Comparison of ENCODE assay signal across 13 mouse cellular contexts in the genomic region with DNA sequence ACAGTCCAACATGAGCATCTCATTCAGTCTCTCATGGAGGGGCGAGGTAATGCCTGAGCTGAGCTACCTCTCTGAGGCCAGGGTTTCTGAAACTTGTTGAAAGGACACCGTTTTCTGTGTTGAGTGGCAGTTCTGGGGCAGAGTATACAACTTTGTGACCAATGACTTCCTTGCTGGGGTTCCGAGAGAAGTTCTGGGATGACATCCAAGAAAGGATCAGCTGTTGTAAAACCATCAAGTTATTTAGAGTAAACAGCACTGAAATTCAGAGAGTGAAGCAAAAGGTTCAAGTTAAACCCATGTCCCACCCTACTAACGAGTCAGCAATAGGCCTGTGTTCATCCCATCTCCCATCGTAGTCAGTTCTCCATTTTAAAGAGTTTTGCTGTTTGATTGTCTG.
"Had no signal": no experiment of that assay in that cellular context is flagged by ENCODE, and none has a peak within 500 bp of the region (broad histone marks: within the 10 kb centered on the region; RNA-seq: fewer than 3 reads in every experiment).

No protein-coding gene starts in this region.

- ATAC-seq: intestine, embryonic 15.5 days had no signal

- H3K9ac ChIP-seq: intestine, embryonic 15.5 days; limb, embryonic 12.5 days; liver, embryonic 14.5 days; lung, embryonic 15.5 days; midbrain, embryonic 15.5 days; neural tube, embryonic 12.5 days had no signal

- H3K36me3 ChIP-seq: intestine, embryonic 15.5 days; limb, embryonic 12.5 days; lung, embryonic 15.5 days; midbrain, embryonic 15.5 days; neural tube, embryonic 12.5 days had no signal

- H3K27me3 ChIP-seq: intestine, embryonic 15.5 days; limb, embryonic 12.5 days; lung, embryonic 15.5 days; megakaryocyte, embryonic 14.5 days; midbrain, embryonic 15.5 days; neural tube, embryonic 12.5 days had no signal

- H3K27ac ChIP-seq: intestine, embryonic 15.5 days; layer of hippocampus, adult 2 months; limb, embryonic 12.5 days; liver, embryonic 14.5 days; lung, embryonic 15.5 days; macrophage; neural tube, embryonic 12.5 days; stomach, postnatal 0 days had no signal

- H3K4me2 ChIP-seq: intestine, embryonic 15.5 days; limb, embryonic 12.5 days; lung, embryonic 15.5 days; midbrain, embryonic 11.5 days; midbrain, embryonic 15.5 days; neural tube, embryonic 12.5 days had no signal

- H3K9me3 ChIP-seq: intestine, embryonic 15.5 days; limb, embryonic 12.5 days; lung, embryonic 15.5 days; megakaryocyte, embryonic 14.5 days; midbrain, embryonic 15.5 days; neural tube, embryonic 12.5 days had no signal

- H3K4me3 ChIP-seq: intestine, embryonic 15.5 days; layer of hippocampus, adult 2 months; limb, embryonic 12.5 days; lung, embryonic 15.5 days; megakaryocyte, embryonic 14.5 days; midbrain, embryonic 15.5 days; neural tube, embryonic 12.5 days had no signal

- DNase-seq: liver; thymus, postnatal 4 days had no signal
